Mouse (Mus musculus) cerebellum, adult 8-10 months (tissue): Measurements from ENCODE around the gene Zfp534.
"Not testable (repeated sequence)": the region's sequence is repeated elsewhere in the genome, so short reads cannot be mapped to it uniquely, and the experiment has no call there.

Experiments
- DNase-seq: peaks from one replicate; pipeline ENCODE4 v3.0.0; 2022

Zfp534 gene

DNA sequence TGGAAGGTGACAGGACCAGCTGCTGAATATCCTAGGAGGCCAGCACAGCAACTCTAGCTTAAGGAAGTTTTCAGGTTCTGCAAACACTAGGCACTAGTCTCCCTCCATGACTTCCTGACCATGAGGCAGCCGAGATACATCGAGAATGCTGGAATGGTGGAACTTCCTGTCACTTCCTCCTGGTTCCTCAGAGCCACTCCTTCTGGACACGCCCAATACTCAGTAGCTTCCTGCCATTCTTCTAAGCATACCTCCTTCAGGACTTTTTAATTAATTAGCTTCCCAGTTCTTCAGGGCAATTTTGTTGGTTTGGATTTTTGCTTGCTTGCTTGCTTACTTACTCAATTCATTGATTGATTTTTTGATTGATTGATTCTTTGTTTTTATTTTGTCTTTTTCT is at the start of gene Zfp534:
TSS of gene Zfp534 (minus strand) at position 101 of the 400 bp plus-strand sequence.
- not testable (repeated sequence) for DNase-seq

DNA sequence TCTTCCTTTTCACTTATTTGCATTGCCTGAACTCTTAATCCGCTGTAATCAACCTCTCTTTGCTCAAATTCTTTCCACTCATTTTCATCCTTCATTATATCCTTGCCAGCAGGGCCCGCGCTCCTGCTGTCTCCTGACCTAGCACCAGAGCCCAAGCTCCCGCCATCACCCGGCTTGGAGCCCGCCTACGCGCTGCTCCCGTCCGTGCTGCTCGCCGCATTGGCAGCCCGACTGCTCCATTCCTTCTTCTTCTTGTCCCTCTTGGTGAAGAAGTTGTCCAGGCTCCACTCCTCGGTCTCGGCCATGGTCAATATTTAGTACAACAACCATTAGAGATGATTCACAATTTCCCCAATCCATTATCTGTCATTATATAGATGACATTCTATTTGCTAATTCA is 43.9 kb upstream of the Zfp534 start:
- DNase-seq = not testable (repeated sequence)

DNA sequence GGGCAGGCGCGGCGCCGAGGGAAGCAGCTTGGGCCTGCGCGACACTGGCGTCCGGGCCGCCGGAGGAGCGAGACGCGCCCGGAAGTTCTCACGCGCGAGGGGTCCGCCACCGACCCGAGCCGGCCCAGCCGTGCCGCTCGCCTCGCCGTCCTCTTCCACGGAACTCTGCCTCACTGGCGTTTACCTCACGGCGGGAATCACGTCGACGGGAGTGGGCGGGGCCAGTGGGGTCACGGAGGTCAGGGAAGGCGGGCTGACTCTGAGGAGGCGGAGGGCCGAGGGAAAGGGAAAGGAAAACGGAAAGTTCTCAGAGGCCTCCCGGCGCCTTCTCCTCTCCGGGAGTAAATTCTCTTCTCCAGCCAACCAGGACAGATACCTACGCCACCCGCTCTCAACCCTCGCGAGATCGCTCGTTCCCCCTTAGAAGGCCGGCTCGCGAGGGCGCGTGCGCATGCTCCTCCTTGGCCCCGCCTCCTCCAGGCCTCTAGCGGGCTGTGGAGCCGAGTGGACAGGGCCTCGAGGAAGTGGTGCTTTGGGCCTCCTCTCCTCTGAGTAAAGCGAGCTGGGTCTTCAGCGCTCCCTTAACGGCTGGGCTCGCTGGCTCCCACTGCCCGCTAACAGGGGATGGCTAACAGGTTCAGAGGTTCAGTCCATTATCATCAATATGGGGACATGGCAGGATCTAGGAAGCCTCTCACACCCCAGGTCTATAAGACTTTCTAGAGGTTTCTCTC is 36.5 kb upstream of the Zfp534 start:
- not testable (repeated sequence) for DNase-seq

DNA sequence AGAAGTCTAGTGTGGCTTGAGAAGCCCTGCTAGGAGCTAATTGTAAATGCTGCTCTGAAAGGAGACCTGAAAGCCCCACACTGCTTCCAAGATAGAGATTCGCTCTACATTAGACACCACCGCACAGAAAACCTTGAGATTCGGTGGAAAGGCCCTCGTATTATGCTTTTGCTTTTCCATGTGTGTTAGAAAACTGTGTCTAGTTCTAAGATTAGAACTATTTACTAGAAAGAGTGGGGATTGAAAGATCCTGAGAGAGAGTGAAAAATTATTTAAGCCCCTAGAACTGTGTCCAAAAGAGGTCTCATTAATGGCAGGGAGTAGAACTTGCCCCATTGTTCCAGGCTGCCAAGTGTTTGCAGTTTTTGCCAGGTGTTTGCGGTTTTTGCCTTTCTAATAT is 47.1 kb downstream of the Zfp534 start:
- not testable (repeated sequence) for DNase-seq

- not testable (repeated sequence) for DNase-seq
Observed at GRCm38 (mm10) chr4:147647407-147647806, 54.9 kb downstream of the Zfp534 start.

DNA sequence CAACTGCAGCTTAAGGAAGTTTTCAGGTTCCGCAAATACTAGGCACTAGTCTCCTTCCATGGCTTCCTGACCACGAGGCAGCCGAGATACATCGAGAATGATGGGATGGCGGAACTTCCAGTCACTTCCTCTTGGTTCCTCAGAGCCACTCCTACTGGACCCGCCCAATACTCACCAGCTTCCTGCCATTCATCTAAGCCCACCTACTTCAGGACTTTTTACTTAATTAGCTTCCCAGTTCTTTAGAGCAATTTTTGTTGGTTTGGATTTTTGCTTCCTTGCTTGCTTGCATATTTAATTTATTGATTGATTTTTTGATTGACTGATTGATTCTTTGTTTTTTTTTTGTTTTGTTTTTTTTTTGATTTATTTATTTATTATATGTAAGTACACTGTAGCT is 59.9 kb downstream of the Zfp534 start, which contains the start of gene Zfp979:
TSS of gene Zfp979 (minus strand) at position 101 of the 400 bp plus-strand sequence.
- DNase-seq = not testable (repeated sequence)

DNA sequence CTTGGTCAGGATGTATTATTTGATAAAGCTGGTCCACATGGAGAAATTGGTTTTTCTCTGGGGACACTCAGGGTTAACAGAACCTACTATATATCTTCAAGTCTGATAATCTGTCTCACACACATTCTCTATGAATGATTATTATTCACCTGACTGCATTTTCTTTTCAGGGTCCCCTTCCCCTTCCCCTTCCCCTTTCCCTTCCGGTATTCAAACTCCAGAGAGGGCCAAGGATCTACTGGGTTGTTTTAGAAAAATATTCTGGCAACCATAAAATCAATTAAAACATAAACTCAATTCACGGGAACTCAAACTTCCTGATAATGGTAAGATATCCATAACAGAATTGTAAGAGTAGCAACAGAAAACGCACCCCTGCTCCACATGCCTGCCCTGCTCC is 60.4 kb downstream of the Zfp534 start:
- DNase-seq = not testable (repeated sequence)

DNA sequence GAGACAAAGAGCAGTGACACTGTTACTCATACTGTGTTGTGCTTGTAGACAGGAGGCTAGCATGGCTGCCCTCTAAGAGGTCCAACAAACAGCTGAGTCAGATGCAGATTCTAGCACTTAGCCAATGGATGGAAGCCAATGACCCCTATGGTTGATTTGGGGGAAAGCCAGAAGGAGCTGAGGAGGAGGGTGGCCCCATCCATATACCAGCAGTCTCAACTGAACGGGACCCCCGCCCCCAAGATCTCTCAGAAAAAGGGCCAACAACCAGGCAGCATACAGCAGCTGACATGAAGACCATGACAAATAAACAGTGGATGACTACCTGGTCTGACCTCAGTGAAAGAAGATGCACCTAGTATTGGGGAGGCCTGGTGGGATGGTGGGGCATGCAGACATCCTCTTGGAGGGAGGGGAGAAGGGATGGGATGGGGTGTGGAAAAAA is 68.5 kb downstream of the Zfp534 start:
- DNase-seq = not testable (repeated sequence)
